Mouse (Mus musculus): Measurements from ENCODE around the gene Gm11567. TPM values are rescaled to one million over a fixed set of nuclear protein-coding genes. Genes with fewer than 3 reads are reported as not detected.

The Gm11567 gene
- total RNA-seq (2023) = not detected

DNA sequence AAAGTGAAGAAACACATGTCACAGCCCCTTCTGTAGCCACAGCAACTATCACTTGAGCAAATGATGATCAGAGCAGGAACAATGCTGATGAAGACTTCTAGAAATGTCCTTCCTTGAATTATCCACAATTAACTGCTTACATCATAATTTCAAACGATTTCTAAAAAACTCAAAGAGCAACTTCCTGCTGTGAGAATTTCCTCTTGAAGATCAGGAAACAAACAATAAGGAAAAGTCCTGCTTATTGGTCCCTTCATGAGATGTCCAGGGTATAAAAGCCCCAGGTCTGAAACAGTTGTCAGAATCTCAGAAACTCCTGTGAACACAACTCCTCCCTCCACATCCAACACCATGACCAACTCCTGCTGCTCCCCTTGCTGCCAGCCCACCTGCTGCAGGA is at the start of gene Gm11567:
Gm11567 (plus strand) TSS at position 301 of the 400 bp plus-strand sequence.

DNA sequence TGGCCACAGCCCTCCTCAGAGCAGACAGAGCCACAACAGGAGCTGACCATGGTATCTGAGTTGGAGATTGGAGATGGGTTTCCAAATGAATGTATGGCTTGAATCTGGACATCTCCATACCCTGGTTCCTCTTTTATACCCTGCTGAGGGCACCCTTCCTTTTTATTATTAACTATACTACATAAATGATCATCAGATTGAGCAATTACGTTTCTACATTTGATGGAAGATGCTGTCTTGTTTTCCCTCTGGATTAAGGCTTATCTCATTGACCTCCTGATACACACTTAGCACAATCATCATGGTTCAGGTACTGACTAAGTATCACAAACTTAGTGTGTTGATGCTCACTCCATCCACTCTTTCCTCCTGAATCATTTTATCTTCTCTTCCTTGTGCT is 41.0 kb upstream of the Gm11567 start, which contains the start of gene 2300003K06Rik:
2300003K06Rik (minus strand) TSS at position 101 of the 400 bp plus-strand sequence.

DNA sequence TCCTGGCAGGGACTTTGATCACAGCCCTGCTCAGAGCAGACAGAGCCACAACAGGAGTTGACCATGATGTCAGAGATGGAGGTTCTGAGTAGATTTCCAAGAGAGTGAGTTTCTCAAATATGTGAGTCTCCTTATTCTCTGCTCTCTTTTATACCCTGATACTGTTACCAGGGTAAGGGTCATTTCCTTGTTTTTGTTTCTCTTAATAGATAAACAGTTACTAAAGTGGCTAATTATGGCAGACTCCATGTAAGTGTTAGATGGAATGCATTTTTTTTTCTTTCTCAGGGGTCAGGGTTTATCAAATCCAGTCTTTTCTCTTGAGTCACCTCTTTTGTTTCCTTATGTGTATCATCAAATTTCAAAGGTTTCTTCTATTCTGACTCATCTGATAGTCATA is 27.5 kb upstream of the Gm11567 start, which contains the start of gene Krtap4-16:
Krtap4-16 (minus strand) TSS at position 101 of the 400 bp plus-strand sequence.

DNA sequence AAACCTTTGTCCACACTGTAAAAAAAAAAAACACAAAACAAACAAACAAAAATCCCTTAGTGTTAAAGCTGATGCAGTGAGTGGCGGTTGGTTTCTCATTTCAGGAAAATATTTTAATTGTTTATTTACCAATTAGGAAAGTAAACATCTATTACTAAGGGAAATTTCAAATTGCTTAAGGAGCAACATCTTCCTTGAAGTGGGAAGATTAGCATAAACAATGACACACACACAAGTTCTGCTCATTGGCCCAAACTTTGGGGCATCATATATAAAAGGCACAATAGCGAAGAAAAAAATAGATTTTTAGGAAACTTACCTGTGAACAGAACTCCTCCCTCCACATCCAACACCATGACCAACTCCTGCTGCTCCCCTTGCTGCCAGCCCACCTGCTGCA is 21.4 kb upstream of the Gm11567 start, which contains the start of gene Gm11568:
Gm11568 (plus strand) TSS at position 301 of the 400 bp plus-strand sequence.

DNA sequence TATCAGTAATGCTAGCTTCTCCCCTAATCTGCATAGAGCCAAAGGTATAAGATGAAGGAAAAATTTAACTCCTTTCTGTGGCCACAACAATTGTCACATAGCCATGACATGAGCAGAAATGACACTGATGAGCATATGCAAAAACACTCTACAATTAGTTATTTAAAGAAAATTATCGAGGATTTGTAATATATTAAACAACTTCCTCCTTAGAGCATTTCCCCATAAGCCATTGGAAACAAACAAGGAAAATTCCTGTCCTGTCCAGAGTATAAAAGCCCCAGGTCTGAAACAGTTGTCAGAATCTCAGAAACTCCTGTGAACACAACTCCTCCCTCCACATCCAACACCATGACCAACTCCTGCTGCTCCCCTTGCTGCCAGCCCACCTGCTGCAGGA is 14.8 kb upstream of the Gm11567 start, which contains the start of gene Gm11559:
Gm11559 (plus strand) TSS at position 301 of the 400 bp plus-strand sequence.

DNA sequence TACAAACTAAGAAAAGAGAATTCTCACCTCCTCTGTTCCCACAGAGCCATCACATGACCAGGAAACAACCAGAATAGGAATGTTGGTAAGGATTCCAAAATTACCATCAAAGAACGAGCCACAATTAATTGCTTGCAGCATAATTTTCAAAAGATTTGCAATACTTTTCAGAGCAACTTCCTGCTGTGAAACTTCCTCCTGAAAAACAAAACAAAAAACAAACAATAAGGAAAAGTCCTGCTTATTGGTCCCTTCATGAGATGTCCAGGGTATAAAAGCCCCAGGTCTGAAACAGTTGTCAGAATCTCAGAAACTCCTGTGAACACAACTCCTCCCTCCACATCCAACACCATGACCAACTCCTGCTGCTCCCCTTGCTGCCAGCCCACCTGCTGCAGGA is 5.9 kb upstream of the Gm11567 start, which contains the start of gene Krtap9-1:
Krtap9-1 (plus strand) TSS at position 301 of the 400 bp plus-strand sequence.

DNA sequence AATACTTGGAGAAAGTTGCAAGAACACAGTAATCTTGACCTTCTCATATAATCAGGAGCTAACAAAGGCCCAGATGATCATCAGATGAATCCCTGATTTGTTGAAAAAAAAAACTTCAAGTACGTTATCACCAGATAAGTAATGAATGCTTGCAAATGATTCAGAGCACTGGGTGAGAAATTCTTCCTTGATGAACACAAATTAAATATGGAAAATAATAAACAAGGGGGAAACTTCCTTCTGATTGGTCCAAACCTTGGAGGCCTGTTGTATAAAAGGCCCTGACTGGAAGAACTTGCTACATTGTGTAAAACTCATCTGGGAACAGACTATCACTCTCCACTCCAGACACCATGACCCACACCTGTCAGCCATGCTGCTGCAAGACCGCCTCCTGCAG is 28.6 kb downstream of the Gm11567 start, which contains the start of gene Krtap31-1:
Krtap31-1 (plus strand) TSS at position 301 of the 400 bp plus-strand sequence.

DNA sequence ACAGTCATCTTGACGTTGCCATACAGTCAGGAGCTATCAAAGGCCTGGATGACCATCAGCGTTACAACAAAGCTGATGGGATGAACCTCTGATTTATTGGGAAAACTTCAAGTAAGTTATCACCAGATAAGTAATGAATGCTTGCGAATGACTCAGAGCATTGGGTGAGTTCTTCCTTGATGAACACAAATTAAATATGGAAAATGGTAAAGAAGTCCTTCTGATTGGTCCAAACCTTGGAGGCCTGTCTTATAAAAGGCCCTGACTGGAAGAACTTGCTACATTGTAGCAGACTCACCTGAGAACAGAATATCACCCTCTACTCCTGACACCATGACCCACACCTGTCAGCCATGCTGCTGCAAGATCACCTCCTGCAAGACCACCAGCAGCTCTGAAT is 35.5 kb downstream of the Gm11567 start, which contains the start of gene Gm11565:
Gm11565 (plus strand) TSS at position 301 of the 400 bp plus-strand sequence.

Other genes with a start within 250 kb of the Gm11567 start
- not detected for gene Krtap4-2, start 244.1 kb upstream of the Gm11567 start, total RNA-seq (2023)
- gene Krtap4-7, start 235.1 kb upstream of the Gm11567 start, total RNA-seq (2023) = not detected
- not detected for gene Gm11555, start 229.0 kb upstream of the Gm11567 start, total RNA-seq (2023)
- gene Gm11563, start 220.2 kb upstream of the Gm11567 start, total RNA-seq (2023) = not detected
- gene Krtap4-6, start 213.2 kb upstream of the Gm11567 start, total RNA-seq (2023) = not detected
- not detected for gene Gm14190, start 188.4 kb upstream of the Gm11567 start, total RNA-seq (2023)
- gene Gm14180, start 144.9 kb upstream of the Gm11567 start, total RNA-seq (2023) = not detected
- not detected for gene Gm11595, start 106.3 kb upstream of the Gm11567 start, total RNA-seq (2023)
- gene Krtap4-8, start 98.5 kb upstream of the Gm11567 start, total RNA-seq (2023) = not detected
- gene Krtap4-9, start 94.0 kb upstream of the Gm11567 start, total RNA-seq (2023) = not detected
- not detected for gene Gm11596, start 85.7 kb upstream of the Gm11567 start, total RNA-seq (2023)
- gene Gm11569, start 80.3 kb upstream of the Gm11567 start, total RNA-seq (2023) = not detected
- not detected for gene Gm11554, start 74.7 kb upstream of the Gm11567 start, total RNA-seq (2023)
- not detected for gene Krtap4-13, start 69.3 kb upstream of the Gm11567 start, total RNA-seq (2023)
- gene Gm11564, start 63.5 kb upstream of the Gm11567 start, total RNA-seq (2023) = not detected
- not detected for gene 2300003K06Rik, start 41.1 kb upstream of the Gm11567 start, total RNA-seq (2023)
- gene Krtap4-16, start 27.6 kb upstream of the Gm11567 start, total RNA-seq (2023) = not detected
- not detected for gene Gm11568, start 21.3 kb upstream of the Gm11567 start, total RNA-seq (2023)
- gene Gm11559, start 14.7 kb upstream of the Gm11567 start, total RNA-seq (2023) = not detected
- not detected for gene Krtap9-1, start 5.8 kb upstream of the Gm11567 start, total RNA-seq (2023)
- not detected for gene Krtap31-1, start 28.7 kb downstream of the Gm11567 start, total RNA-seq (2023)
- not detected for gene Gm11565, start 35.6 kb downstream of the Gm11567 start, total RNA-seq (2023)
- not detected for gene Krtap31-2, start 57.1 kb downstream of the Gm11567 start, total RNA-seq (2023)
- gene Krtap9-5, start 69.3 kb downstream of the Gm11567 start, total RNA-seq (2023) = not detected
- gene Krtap29-1, start 99.9 kb downstream of the Gm11567 start, total RNA-seq (2023) = not detected
- not detected for gene Krtap16-1, start 107.4 kb downstream of the Gm11567 start, total RNA-seq (2023)
- not detected for gene Krtap17-1, start 114.8 kb downstream of the Gm11567 start, total RNA-seq (2023)
- not detected for gene Krt33a, start 137.0 kb downstream of the Gm11567 start, total RNA-seq (2023)
- not detected for gene Krt33b, start 150.7 kb downstream of the Gm11567 start, total RNA-seq (2023)
- gene Krt34, start 162.4 kb downstream of the Gm11567 start, total RNA-seq (2023) = not detected
- gene Krt31, start 171.4 kb downstream of the Gm11567 start, total RNA-seq (2023) = not detected
- gene Krt32, start 209.0 kb downstream of the Gm11567 start, total RNA-seq (2023) = not detected
- gene Krt35, start 217.1 kb downstream of the Gm11567 start, total RNA-seq (2023) = not detected
- gene Krt36, start 226.4 kb downstream of the Gm11567 start, total RNA-seq (2023) = not detected
- gene Krt13, start 242.4 kb downstream of the Gm11567 start, total RNA-seq (2023) = not detected